Mouse (Mus musculus): ENCODE results near the gene Elmod3. TPM values are rescaled to one million over a fixed set of nuclear protein-coding genes. Genes with fewer than 3 reads are reported as not detected.

Elmod3 gene
- total RNA-seq (2021), result 10 to 100 TPM; 11.6 to 12.6 TPM
- long read RNA-seq, experiment 1, partial matches to known transcripts, result 1 of 12 reads
- long read RNA-seq, experiment 1, other reads (novel, unspliced or antisense), result 5 of 12 reads
- long read RNA-seq, experiment 2, partial matches to known transcripts, result 0 of 8 reads
- long read RNA-seq, experiment 2, other reads (novel, unspliced or antisense), result 2 of 8 reads

DNA sequence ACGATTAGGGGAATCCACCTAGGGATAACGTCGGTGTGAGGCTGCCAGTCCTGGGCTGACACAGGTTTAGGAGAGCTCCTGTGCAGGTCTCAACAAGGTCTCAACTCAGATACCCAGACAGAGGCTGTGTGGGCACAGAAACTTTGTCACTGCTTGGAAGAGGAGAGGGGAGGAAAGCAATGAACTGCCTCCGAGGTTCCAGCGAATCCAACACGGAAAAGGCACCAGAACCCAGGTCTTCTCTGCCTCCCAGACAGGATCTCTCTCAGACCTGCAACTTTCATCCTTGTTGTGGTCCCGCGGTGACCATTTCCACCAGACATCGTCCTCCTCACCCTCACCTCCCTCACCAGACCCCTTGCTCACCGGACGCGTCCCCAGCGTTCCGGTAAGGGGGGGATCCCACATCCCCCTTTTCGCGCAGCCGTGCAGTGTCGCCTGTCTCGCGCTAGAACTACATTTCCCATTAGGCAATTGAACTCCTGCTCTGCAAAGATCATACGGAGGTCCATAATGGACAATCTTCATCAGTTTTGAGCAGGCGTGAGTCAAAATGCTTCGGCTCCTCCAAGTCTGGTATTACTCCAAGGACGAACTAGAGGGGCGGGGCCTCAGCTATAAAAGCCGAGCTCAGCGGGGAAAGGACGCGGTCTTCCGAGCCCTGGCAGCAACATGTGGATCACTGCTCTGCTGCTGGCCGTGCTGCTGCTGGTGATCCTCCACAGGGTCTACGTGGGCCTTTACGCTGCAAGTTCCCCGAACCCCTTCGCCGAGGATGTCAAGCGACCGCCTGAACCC, at the start of gene Elmod3, which contains the start of gene Retsat:
Elmod3 (minus strand) TSS at position 458 of the 798 bp plus-strand sequence.
Retsat (plus strand) TSS at position 520 of the 798 bp plus-strand sequence.
- DNase-seq, result peak; percentile 98 to 99

DNA sequence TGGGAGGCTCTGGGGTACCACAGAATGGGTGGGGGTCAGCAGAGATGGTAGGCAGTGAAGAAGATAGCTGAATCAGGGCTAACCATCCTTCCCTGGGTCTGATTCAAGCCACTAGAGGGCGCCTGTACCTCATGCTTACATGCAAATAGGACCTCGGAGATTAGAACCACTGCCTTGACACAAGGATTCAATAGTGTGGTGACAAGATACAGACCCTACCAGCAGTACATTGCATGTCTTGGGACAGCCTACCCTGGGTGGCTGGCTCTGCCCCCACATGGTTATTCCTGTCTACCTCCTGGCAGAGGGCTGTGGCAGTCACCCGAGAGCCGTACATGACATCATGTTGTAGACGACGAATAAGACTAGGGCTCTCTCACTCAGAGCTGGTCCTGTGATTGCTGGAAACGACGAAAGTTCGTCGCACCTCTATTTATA, 49.2 kb upstream of the Elmod3 start:
- peak; percentile 72 to 88 for DNase-seq

DNA sequence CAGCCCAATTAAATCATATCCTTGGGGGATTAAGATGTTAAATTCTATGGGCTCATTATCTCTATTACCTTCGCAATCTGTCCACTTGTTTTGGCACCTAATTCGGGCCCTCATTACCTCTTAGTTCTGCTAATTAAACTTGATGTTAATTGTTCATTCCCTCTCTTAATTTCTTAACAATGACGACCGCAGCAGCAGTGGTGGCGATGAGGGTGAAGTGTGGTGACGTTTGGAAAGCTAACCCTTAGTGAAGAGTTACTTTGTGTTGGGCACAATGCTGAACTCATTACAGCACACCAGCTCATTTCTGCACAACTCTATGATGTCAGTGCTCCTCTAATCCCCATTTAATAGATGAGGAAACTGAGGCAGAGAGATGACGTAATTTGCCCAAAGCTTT, 47.2 kb upstream of the Elmod3 start:
- no peak for DNase-seq

DNA sequence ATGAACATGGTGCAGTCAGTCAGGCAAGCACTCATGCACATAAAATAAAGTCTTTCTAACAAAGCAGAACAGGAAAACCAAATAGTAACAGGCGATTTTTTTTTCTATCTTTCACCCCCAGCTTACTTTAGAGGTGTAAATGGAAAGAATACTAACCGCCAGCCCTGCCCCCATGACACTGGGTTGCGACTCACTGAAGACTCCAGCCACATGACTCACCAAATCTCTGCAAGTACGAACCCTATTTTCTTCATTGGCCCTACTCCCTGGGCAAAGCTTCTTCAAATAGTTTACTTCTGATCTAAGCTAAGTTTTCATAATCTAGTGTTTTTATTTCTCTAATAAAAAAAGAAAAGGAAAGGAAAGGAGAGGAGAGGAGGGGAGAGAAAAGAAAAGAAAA, 46.4 kb upstream of the Elmod3 start:
- no peak for DNase-seq

DNA sequence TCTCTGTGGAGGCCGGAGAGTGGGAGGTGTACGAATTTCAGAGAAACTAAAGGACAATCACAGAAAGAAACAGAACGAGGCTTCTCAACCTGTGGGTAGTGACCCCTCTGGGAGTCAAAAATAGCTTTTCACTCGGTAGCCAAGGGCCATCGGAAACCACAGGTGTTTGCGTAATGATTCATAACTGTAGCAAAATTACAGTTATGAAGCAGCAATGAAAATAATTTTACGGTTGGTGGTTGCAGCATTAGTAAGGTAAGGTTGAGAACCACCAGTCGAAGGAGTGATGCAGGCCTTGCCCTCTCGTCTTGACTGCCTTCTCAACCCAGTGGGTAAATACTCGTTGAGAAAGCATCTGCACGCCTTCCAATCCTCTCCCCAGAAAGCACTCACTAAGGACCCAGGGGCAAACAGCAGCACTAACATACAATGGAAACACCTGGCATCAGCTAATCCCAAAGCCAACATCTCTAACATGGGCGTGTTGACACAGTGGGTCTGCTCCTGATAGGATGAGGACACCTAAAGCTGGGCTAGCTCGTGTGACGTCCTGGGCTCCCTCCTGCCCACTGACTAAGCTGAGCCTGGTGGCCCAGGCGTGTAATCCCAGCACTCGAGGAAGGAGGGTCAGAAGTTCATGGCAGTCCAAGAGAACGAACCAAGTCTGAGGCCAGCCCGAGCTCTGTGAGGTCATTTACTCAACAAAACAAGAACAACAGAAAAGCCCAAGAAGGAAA, 43.2 kb upstream of the Elmod3 start:
- DNase-seq, result no peak

DNA sequence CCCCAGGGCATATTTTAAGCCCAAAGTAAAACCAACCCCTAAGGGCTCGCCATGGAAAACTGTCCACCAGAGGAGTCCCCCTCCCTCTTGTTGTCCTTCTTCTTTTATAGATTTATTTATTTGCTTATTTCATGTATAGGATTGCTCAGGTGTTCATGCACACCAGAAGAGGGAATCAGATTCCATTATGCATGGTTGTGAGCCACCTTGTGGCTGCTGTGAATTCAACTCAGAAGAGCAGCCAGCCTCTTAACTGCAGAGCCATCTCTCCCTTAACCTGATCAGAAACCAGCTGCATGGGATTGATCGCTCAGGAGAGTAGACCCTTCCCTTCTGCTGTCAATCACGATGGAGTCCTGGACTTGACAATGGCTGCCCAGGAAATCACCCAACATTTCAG, 38.7 kb upstream of the Elmod3 start:
- DNase-seq, result no peak

DNA sequence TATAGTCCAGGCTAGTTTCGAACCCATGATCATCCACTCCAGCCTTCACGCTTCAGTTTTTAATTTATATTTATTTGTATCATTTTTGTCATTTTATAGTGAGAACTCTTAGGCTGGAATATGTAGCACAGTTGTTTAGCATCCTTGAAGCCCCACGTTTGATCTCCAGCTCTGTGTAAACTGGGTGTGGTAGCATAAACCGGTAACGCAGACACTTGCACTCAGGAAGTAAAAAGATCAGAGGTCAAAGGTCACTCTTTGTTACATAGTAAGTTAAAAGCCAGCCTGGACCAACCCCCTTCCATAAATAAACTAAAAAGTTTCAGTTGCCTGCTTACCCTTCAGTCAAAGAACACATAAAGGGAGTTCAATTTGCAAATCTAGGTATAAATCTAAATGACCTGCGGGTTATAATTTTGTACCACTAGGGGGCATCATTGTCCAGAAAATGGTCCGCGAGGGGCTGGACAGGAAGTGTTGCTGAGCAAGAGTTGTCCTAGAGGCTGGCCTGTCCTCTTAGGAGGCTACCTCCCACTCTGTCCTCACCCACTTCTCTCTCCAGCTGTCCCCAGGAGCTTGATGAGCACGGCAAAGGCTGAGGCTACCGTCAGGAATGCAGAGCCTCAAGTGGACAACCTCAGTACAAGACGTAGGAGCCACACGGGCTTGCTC, 37.7 kb upstream of the Elmod3 start:
- DNase-seq, result peak; percentile 79 to 86

DNA sequence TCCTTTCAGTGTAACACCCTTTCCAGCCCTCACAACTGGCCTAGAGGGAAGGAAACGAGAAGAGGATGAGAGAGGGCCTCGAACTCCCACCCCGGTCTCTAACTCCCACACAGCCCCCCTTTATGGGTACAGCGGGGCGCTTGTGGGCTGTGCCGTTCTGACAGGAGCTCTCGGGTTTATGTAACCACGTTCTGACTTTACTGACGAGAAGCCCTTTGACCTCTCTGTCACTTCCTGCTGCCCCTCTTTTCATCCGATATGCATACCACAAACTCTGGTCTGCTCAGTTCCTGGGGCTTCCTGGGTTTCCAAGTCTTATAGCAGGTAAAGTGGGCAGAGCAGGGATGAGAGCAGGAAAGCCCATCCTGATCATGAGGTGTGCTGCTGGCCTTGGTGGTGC, 36.1 kb upstream of the Elmod3 start:
- no peak for DNase-seq

DNA sequence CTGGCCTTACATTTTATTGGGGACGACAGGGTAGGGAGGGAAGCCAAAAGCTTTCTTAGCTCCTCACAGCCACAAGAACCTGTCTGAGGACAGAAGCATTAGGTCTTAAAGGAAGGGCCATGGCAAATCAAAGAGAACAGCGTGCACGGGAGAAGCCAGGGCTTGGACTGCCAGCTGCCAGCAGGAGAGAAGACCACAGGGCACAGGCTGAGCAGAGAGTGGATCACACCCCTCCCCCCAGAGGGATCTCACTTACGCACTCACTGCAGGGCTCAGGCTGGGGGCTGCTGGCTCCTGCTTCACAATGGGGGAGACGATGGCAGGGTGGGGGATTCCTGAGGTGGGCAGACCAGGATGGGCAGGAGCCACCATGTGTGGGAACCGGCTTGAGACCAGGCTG, 33.5 kb upstream of the Elmod3 start:
- no peak for DNase-seq

DNA sequence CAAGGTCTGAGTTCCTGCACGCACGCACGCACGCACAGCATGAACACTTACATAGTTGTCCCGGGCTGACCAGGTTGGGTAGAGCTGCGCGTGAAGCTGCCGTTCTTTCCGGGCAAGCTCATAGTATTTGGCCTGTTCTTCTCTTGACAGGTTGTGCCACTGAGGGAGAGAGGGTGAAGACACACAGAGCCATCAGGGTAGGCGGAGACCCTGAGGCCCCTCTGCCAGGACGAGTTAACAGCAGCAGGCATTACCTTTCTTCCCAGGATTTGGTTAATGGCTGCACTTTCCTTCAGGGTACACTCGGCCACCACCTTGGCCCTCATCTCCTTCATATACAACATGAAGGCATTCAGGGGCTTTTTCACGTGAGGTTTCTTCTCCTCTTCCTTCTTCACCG, 32.7 kb upstream of the Elmod3 start:
- no peak for DNase-seq

DNA sequence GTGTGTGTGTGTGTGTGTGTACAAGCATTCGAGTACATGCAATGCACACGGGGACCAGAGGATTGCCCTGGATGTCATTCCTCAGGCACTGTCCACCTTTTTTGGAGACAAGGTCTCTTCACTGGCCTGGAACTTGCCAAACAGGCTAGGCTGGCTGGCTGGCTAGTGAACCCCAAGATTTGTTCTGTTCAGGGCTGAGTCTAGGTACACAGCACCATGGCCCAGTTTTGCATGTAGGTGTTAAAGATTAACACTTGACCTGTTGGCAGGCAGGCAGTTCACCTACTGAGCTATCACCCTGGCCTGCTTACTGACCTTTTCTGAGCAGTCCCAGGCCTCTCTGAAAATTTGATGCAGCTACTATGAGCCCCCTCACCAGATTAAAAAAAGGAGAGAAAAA, 32.2 kb upstream of the Elmod3 start:
- no peak for DNase-seq

DNA sequence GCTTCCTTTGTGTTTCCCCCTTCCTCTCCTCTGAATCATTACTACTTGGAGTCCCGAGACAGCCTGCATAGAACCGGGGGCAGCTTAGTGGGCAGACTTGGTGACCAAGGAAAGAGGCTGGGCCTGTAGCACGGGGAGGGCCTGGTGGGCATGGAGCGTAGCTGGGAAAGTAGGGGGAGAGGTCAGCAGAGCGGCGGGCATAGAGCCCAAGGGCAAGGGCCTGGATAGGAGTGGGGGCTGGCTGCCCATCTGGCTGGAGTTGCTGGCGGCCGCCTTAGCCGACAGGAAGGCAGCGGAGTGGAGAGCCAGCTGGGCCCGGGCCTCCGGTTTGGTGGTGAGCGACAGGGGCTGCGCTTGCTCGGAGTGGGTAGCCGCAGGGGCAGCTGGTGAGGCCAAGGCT, 29.1 kb upstream of the Elmod3 start:
- no peak for DNase-seq

DNA sequence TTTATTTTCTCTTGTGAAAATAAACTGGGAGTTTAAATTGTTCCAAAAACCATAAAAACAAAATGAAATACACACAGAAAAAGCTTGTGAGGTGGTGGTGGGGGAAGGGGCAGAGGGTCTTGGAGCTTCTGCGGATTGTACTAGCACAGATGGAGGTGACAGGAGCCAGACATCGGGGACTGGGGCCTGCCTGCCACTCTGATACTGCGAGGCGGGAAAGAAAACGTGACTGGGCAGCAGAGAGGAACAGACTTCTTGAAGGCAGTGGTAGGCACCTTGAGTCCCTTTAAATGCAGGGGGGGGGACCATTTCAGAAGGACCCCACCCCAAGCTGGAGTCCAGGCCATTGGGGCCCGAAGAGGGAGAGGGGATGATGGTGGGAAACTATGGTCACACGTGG, 28.2 kb upstream of the Elmod3 start:
- DNase-seq, result no peak

DNA sequence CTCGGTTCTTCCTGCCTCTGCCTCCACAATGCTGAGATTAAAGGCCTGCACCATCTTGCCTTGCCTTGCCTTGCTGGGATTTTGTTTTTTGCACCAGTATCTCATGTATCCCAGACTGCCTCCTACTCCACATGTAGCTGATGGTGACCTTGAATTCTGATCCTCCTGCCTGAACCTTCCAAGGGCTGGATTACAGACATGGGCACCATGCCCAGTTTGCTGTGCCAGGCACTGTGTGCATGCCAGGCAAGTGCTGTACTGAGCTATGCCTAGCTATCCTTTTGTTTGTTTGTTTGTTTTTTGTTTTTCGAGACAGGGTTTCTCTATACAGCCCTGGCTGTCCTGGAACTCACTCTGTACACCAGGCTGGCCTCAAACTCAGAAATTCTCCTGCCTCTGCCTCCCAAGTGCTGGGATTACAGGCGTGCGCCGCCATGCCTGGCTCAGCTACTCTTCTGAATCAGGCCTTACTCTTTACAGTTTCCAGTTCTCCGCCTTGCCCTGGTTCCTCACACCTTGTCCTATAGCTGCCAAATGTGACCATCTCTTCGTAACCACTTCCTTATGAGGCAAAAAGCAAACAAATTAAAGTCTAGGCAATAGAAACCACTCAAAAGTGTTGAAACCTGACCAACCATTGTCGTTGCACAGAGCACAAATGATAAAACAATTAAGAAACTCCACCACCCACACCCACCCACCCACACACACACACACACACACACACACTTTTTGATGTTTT, 25.6 kb upstream of the Elmod3 start:
- peak; percentile 52 to 58 for DNase-seq

DNA sequence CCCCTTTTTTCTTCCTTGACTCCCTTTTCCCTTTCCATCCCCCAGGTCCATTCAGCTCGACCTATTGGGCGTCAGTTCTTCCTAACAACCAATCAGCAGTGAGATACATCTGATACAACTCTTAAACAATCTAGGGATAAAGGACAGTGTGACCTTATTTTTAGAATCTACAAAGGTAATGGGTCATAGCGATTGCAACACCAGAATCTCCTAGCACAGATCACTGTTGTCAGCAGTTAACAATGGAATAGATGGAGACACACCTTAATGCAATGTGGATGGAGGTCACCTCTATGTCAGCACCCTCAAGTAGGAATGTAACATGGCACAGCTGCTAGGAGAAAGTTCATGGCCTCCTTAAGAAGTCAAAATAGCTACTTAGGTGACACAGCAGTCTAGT, 24.7 kb upstream of the Elmod3 start:
- no peak for DNase-seq

DNA sequence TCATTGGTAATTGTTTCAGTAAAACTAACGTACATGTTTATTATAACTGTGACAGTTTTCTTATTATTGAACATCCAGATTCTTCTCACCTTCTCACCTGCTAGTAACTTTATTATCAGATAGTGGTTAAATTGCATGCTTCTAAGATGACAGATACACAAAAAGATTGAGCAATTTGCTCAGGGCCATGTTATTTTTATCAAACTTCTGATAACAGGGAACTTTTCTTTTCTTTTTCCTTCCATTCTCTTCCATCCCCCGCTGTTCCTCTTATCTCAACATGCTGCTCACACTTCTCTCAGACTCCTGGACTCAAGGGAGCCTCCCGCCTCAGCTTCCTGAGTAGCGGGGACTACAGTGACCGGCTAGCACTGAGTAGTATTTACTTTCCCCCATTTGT, 22.7 kb upstream of the Elmod3 start:
- DNase-seq, result no peak

DNA sequence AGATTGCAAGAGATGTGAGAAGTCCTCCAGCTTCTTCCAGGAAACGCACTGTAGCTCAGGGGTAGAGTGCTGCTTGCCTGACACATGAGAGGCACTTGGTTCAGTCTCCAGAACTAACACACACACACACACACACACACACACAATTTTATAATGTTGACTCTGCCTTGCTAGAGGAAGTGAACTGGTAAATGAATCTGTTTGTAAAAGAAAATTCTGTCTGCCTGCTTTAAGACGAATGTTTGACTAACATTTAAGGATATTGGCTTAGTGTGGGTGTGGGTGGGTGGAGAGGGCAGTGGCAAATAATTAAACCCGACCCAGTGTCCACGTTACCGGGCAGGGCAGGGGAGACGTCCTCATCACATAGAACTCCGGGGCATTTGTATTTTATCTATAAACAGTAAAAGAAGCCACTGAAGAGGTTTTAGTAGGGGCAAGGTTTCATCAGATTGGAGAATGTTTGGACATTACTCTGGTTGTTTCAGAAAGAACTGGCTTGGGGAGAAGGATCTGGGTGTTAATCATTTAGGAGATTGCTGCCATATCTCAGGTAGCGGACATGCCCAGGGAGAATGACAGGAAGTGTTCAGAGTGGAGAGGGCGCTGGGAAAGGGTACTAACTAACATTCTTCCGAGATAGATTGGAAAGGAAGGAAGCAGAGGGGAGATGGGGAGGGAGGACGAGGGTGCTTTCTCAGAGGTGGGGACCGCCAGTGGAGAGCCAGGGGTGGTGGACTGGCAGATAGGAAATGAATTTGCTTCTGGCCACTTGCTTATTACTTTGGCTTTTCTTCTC, 21.7 kb upstream of the Elmod3 start:
- DNase-seq, result no peak

DNA sequence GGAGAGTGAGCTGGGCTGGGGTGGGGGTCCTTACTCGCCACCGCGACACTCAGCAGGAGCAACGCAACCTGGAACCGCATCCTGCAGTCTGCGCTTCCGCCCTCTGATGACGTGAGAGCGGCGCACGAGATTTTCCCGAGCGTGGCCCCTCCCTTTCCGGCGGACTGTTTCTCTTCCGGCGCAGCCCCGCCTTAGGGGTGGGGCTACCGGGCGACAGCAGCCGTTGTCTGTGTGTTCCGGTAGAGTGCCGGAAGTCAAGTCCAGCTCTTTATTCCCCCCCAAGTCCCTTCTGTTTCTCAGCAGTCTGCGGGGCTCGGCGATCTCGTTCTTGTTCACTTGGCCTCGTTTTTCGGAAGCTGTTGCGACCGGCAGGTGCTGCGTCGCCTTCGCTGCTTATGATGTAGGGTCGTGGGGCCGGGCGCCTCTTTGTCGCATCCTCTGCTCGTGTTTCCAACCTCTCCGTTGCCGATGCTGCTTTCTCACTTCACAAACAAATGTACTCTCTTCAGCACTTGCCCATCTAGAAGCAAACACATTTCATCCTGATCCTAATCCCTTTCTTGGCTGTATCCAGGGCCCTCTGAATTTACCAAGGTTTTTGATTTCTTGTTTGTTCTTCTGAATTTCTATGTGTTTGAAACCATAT, 18.6 kb upstream of the Elmod3 start, which contains the start of gene Tgoln1:
Tgoln1 (minus strand) TSS at position 358 of the 646 bp plus-strand sequence.
- DNase-seq, result peak; percentile 97

DNA sequence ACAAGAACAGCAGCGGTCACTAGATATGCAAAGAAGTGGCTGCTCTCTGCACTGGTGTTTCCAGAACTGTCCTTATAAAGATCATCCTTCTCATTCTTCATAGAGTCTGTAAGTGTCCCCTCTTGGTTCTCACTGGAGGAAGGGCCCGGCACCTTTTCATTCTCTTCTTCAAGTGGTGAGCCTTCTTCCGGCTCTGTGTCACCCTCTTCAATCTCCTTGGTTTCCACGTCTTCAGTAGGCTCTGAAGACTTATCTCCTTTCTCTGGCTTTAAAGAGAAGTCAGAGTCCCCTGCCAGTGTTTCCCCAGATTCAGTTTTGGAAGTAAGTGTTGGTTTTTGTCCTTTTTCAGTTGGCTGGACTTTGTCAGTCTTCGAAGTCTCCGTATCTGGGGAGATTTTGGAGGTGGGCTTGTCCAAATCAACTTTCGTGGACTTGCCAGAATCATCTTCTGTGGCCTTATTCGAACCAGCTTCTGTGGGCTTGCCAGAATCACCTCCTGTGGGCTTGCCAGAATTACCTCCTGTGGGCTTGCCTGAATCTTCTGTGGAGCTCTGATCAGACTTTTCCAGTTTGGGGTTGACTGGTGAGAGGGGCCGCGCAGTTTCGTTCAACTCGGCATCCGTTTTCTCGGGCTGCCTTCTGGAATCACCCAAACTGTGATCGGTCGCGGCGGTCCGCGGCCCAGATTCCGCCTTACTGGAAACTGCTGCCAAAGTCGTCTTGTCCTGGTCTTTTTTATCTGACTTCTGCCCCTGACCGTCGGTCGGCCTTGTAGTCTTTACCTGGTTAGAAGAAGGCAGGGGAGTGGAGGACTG, 17.6 kb upstream of the Elmod3 start:
- peak in 1 of 2 experiments; percentile 25 for DNase-seq

Measured in heart, adult 18-20 months (tissue).